Mouse (Mus musculus): ENCODE results near the gene Gm10639. TPM values are rescaled to one million over a fixed set of nuclear protein-coding genes. Genes with fewer than 3 reads are reported as not detected.
"Not testable (repeated sequence)": the region's sequence is repeated elsewhere in the genome, so short reads cannot be mapped to it uniquely, and the experiment has no call there.

Gene Gm10639
- polyA plus RNA-seq (2016; fragmentation: Nextera tagmentation; extraction: Ambion mirVana) = not detected in 2 replicates

GRCm38 (mm10) chr9:78289723-78290122 is at the start of gene Gm10639:
Gm10639 (plus strand) TSS chr9:78289923.
- H3K4me2 ChIP-seq (replicated peaks); H3K36me3 ChIP-seq; H3K27me3 ChIP-seq; ATAC-seq (ENCODE audit: insufficient number of reproducible peaks, insufficient read depth, low FRiP score, low TSS enrichment); H3K4me3 ChIP-seq; H3K9ac ChIP-seq; H3K4me1 ChIP-seq; H3K9me3 ChIP-seq; H3K27ac ChIP-seq: not testable (repeated sequence)
- WGBS = 89% methylated on average over 3 of the region's 3 CpGs

DNA sequence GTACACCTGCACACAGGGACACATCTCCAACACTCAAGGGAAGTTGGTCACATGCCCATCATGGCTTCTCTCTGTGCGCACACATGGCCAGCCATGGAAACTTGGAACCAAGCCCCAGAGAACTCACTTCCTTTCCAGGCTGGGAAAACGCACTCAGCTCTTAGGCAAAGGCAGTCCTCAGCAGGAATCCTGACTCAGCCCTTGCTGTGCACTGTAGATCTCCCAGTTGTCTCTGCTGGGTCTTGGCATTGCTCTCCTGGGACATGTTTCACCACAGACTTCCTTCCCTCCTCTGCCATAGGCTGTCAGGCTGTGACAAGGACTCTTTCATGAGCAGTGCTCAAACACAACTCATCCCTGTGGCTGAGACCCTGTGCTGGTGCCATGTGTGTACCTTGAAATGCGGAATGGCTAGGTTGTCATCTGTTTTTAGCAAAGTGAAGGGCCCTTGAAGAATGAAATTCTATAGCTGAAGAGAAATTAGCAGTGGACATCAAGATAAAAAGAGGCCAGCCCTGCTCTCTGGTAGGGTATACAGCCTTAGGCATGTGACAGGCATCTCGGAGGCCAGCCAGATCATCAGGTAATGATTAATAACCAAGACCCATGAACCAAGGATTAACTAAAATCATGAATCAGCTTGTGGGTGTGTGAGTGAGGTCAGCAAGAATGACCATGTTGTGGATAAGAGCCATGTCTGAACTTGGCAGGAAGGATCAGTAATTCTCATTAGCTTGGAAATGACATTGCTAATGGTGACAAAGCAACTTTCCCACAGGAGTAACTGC is 33.8 kb upstream of the Gm10639 start:
- H3K4me2 ChIP-seq (replicated peaks); H3K36me3 ChIP-seq; H3K4me3 ChIP-seq; H3K27ac ChIP-seq; H3K4me1 ChIP-seq; H3K27me3 ChIP-seq; H3K9ac ChIP-seq; ATAC-seq (ENCODE audit: insufficient number of reproducible peaks, insufficient read depth, low FRiP score, low TSS enrichment); H3K9me3 ChIP-seq: not testable (repeated sequence)
- WGBS = 69% methylated on average over 4 of the region's 4 CpGs

- not testable (repeated sequence) for H3K36me3 ChIP-seq; H3K4me1 ChIP-seq; H3K4me3 ChIP-seq; H3K27ac ChIP-seq; H3K27me3 ChIP-seq; ATAC-seq (ENCODE audit: insufficient number of reproducible peaks, insufficient read depth, low FRiP score, low TSS enrichment); H3K9ac ChIP-seq; H3K4me2 ChIP-seq (replicated peaks); H3K9me3 ChIP-seq
- 74% methylated on average over 2 of the region's 3 CpGs for WGBS
Measured at GRCm38 (mm10) chr9:78256914-78257313, 32.8 kb upstream of the Gm10639 start, which contains the start of gene Gm3776. Gm3776 (plus strand) TSS chr9:78257129.

DNA sequence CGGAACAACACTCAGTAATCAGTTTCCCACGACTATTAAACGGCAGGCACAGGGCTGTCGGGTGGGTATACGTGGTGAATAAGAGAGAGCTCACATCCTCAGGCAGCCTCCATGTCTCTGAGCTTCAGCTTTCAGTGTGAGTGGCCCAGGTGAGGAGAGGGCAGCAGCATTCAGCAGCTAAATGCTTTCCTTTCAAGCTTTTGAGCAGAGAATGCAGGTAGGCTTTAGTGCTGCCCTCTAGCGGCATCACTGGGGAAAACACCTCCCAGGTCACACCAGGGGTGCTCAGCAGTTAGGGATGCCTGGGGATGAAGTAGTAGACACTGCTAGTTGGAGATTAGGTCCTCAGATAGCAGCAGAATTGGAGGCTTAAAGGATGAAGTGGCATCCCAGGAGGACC is 30.0 kb upstream of the Gm10639 start:
- WGBS = 0% methylated on average over 1 of the region's 6 CpGs

DNA sequence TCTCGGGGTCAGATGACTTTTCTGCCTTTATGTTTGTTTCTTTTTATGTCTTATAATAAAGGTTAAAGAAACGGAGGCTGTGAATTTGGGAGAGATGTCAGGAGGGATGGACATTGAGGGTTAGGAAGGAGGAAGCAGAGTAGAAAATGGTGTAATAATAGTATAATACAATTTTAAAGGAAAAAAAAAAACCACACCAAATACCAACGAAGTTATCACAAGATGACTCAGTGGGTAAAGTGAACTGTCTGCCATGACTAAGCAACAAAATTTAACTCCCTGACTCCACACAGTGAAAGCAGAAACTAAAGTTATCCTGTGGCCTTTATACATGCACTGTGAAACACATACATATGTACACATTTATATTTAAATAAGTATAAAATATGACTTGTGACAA is 18.8 kb upstream of the Gm10639 start:
- H3K27ac ChIP-seq; H3K9ac ChIP-seq; H3K36me3 ChIP-seq; H3K27me3 ChIP-seq; H3K4me2 ChIP-seq (replicated peaks); H3K4me1 ChIP-seq; H3K4me3 ChIP-seq; H3K9me3 ChIP-seq; ATAC-seq (ENCODE audit: insufficient number of reproducible peaks, insufficient read depth, low FRiP score, low TSS enrichment): not testable (repeated sequence)
- 83% methylated on average over 3 of the region's 3 CpGs for WGBS

More for the DNA sequence above, 30.0 kb upstream of the Gm10639 start:
- not testable (repeated sequence) for H3K9me3 ChIP-seq; H3K4me1 ChIP-seq; H3K4me2 ChIP-seq (replicated peaks); H3K4me3 ChIP-seq; ATAC-seq (ENCODE audit: insufficient number of reproducible peaks, insufficient read depth, low FRiP score, low TSS enrichment); H3K27ac ChIP-seq; H3K36me3 ChIP-seq; H3K9ac ChIP-seq; H3K27me3 ChIP-seq

- 83% methylated on average over 4 of the region's 4 CpGs for WGBS
- not testable (repeated sequence) for H3K9ac ChIP-seq; H3K4me1 ChIP-seq; H3K4me3 ChIP-seq; ATAC-seq (ENCODE audit: insufficient number of reproducible peaks, insufficient read depth, low FRiP score, low TSS enrichment); H3K36me3 ChIP-seq; H3K9me3 ChIP-seq; H3K4me2 ChIP-seq (replicated peaks); H3K27me3 ChIP-seq; H3K27ac ChIP-seq
Measured at GRCm38 (mm10) chr9:78282002-78282711, 7.6 kb upstream of the Gm10639 start.

- not testable (repeated sequence) for H3K9me3 ChIP-seq; H3K9ac ChIP-seq; H3K4me1 ChIP-seq; H3K27me3 ChIP-seq; H3K4me2 ChIP-seq (replicated peaks); H3K27ac ChIP-seq; H3K36me3 ChIP-seq; H3K4me3 ChIP-seq; ATAC-seq (ENCODE audit: insufficient number of reproducible peaks, insufficient read depth, low FRiP score, low TSS enrichment)
- 74% methylated on average over 1 of the region's 1 CpGs for WGBS
Measured at GRCm38 (mm10) chr9:78289063-78289462, 660 bp upstream of the Gm10639 start.

DNA sequence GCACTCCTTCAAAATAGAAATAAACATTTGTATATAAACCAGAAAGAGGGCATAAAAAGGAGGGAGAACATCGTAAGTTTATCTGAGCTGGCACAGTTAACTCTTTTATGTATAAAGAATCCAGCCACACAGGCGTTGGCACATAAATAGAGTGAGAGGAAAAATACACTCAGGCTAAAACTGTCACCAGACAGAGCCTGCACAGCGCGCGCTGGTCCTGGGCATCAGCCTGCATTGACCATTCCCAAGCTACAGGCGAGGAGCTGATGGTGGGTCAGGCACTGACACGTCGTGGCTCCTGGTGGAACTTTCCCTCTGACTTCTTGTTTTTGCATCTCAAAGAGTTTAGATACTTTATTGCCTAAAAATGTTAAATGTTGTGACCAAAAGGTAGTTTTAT is 2.7 kb downstream of the Gm10639 start:
- H3K4me1 ChIP-seq; H3K4me2 ChIP-seq (replicated peaks); H3K27ac ChIP-seq; H3K36me3 ChIP-seq; H3K27me3 ChIP-seq; H3K9me3 ChIP-seq; H3K4me3 ChIP-seq; H3K9ac ChIP-seq; ATAC-seq (ENCODE audit: insufficient number of reproducible peaks, insufficient read depth, low FRiP score, low TSS enrichment): not testable (repeated sequence)
- 84% methylated on average over 8 of the region's 8 CpGs for WGBS

- H3K9me3 ChIP-seq; H3K4me3 ChIP-seq; ATAC-seq (ENCODE audit: insufficient number of reproducible peaks, insufficient read depth, low FRiP score, low TSS enrichment); H3K4me2 ChIP-seq (replicated peaks); H3K36me3 ChIP-seq; H3K27ac ChIP-seq; H3K27me3 ChIP-seq; H3K9ac ChIP-seq; H3K4me1 ChIP-seq: not testable (repeated sequence)
- WGBS = 83% methylated on average over 1 of the region's 1 CpGs
Measured at GRCm38 (mm10) chr9:78293683-78294082, 4.0 kb downstream of the Gm10639 start.

- not testable (repeated sequence) for H3K27ac ChIP-seq; H3K4me1 ChIP-seq; H3K36me3 ChIP-seq; H3K27me3 ChIP-seq; H3K9ac ChIP-seq; H3K4me3 ChIP-seq; H3K9me3 ChIP-seq; H3K4me2 ChIP-seq (replicated peaks); ATAC-seq (ENCODE audit: insufficient number of reproducible peaks, insufficient read depth, low FRiP score, low TSS enrichment)
- WGBS = 76% methylated on average over 7 of the region's 7 CpGs
Measured at GRCm38 (mm10) chr9:78294781-78295180, 5.1 kb downstream of the Gm10639 start.

GRCm38 (mm10) chr9:78296089-78296488 is 6.4 kb downstream of the Gm10639 start:
- not testable (repeated sequence) for H3K27ac ChIP-seq; H3K4me3 ChIP-seq; H3K4me2 ChIP-seq (replicated peaks); H3K36me3 ChIP-seq; H3K9me3 ChIP-seq; ATAC-seq (ENCODE audit: insufficient number of reproducible peaks, insufficient read depth, low FRiP score, low TSS enrichment); H3K27me3 ChIP-seq; H3K4me1 ChIP-seq; H3K9ac ChIP-seq
- 12% methylated on average over 6 of the region's 6 CpGs for WGBS

DNA sequence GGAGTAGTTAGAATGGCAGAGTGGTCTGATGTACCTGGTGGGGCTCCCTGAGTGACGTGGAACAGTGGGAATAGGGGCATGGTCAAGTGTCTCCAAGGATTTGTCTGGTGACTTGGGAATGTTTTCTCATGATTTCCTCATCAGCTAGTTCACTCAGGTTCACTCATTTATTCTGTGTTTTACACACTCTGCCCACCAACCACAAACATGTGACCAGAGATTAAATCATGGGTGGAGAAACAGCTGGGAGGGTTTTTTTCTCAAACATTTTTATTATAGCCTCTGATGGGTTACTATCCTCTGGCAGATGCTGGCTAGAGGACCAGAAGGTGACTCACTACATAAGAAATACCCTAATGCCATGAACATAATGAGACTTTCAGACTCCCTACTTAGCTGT is 8.5 kb downstream of the Gm10639 start:
- Histone ChIP-seq H3K9me3 (no peaks in the 10 kb centered on the region), H3K4me2 (replicated peaks) (no peak overlapping the region), H3K27me3 (no peaks in the 10 kb centered on the region), H3K27ac (no peak overlapping the region), H3K4me3 (no peak overlapping the region), H3K36me3 (no peaks in the 10 kb centered on the region), H3K9ac (no peak overlapping the region), H3K4me1 (no peaks in the 10 kb centered on the region)
- WGBS = 73% methylated on average over 1 of the region's 1 CpGs
- ATAC-seq (ENCODE audit: insufficient number of reproducible peaks, insufficient read depth, low FRiP score, low TSS enrichment) = no peak

Measured in embryonic facial prominence, embryonic 12.5 days (tissue).